ENCODE assay signal across 21 mouse cellular contexts in genomic region chr7:143447130-143447529, GRCm38 (mm10). TPM values are rescaled to one million over a fixed set of nuclear protein-coding genes. Genes with fewer than 3 reads are reported as not detected.
DNase-seq lines count a peak whose midpoint lies in the region; TF ChIP-seq lines count a peak whose summit lies in the region.
"Had no signal": no experiment of that assay in that cellular context is flagged by ENCODE, and none has a peak within 500 bp of the region (broad histone marks: within the 10 kb centered on the region; RNA-seq: fewer than 3 reads in every experiment).

No protein-coding gene starts in this region.

- TF ChIP-seq CTCF in gastrocnemius, adult 2 months (IDR thresholded peaks at IDR 0.05) = no peak
- TF ChIP-seq CTCF in cerebellum, adult 2 months (IDR thresholded peaks at IDR 0.05; ENCODE audit: borderline replicate concordance, insufficient read depth, low read depth, low read length) = no peak
- TF ChIP-seq CTCF in left cerebral cortex, adult 2 months (IDR thresholded peaks at IDR 0.05) = no peak

- intact Hi-C loops in gastrocnemius, adult 2 months (cut with DNase I) = no loop called here
- intact Hi-C loops in gastrocnemius, postnatal 36 days (cut with DNase I) = no loop called here
- intact Hi-C loops in left cerebral cortex, adult 2 months (cut with DNase I) = loop anchor here (5.0 kb wide), 1 partner anchor 75 kb away; no protein-coding TSS in a partner anchor

- H3K27ac ChIP-seq in gastrocnemius, adult 2 months = no peak overlapping the region
- H3K27ac ChIP-seq in cerebellum, adult 2 months (ENCODE audit: insufficient read depth, low read length) = no peak overlapping the region
- H3K27ac ChIP-seq in left cerebral cortex, adult 2 months = no peak overlapping the region
- H3K27ac ChIP-seq: heart, adult 2 months; heart, embryonic 15.5 days had no signal

- peaks cover 20% of the 10 kb centered on the region for H3K4me1 ChIP-seq in cerebellum, adult 2 months (ENCODE audit: control insufficient read depth, insufficient read depth, low read length)

- TF ChIP-seq POLR2A in cerebellum, adult 2 months (IDR thresholded peaks at IDR 0.05; ENCODE audit: borderline replicate concordance, insufficient read depth, low read length) = no peak

- DNase-seq in gastrocnemius, adult 2 months = peak; percentile 73
- DNase-seq in gastrocnemius, postnatal 36 days = no peak
- DNase-seq in cerebellum, adult 11 months = peak; percentile 83
- DNase-seq in cerebellum, adult 2 months = peak; percentile 87 to 96
- DNase-seq in cerebellum, postnatal 36 days = peak; percentile 86
- DNase-seq in ovary, adult 18-20 months (ENCODE audit: low spot score) = no peak
- DNase-seq in urinary bladder, postnatal 25 days (ENCODE audit: low spot score) = no peak
- no peak for DNase-seq in left cerebral cortex, adult 2 months (ENCODE audit: extremely low spot score in 1 of 2, low spot score in 2 of 2)
- DNase-seq: heart, postnatal 4 days; kidney, adult 18-20 months; kidney, postnatal 10 days; lung, adult 18-20 months; lung, postnatal 14 days; right cerebral cortex, adult 18-20 months had no signal

- H3K4me3 ChIP-seq in gastrocnemius, adult 2 months = no peak overlapping the region
- no peak overlapping the region for H3K4me3 ChIP-seq in cerebellum, adult 2 months (replicated peaks; ENCODE audit: insufficient read depth, low read depth, low read length)
- no peak overlapping the region for H3K4me3 ChIP-seq in left cerebral cortex, adult 2 months
- H3K4me3 ChIP-seq: forebrain, embryonic 10.5 days; heart, adult 2 months; heart, embryonic 15.5 days; midbrain, embryonic 13.5 days; neural tube, embryonic 12.5 days had no signal

- 7% methylated on average over 2 of the region's 2 CpGs for WGBS in cerebellum, adult 2 months

- peaks cover 9% of the 10 kb centered on the region; the same call in 1 of the 2 replicates for H3K27me3 ChIP-seq in cerebellum, adult 2 months (ENCODE audit: control insufficient read depth, insufficient read depth, low read length)

RNA-seq across cellular contexts. Expression of gene Cdkn1c, which starts 13.7 kb away (rescaled TPM):
- total RNA-seq in gastrocnemius, adult 2 months (2021) = 10 to 100 TPM; 23.2 to 23.5 TPM
- total RNA-seq in gastrocnemius, postnatal 36 days (2021) = 10 to 100 TPM; 43.2 to 98.2 TPM
- 8.2 and 12.4 TPM in 2 replicates for polyA plus RNA-seq in cerebellum, adult 2 months (2012; rRNA removed)
- 10 to 100 TPM; 10.3 to 10.7 TPM for total RNA-seq in left cerebral cortex, adult 2 months (2021)

RNA-seq across cellular contexts. Expression of gene Slc22a18, which starts 26.4 kb away (rescaled TPM):
- total RNA-seq in gastrocnemius, adult 2 months (2021) = under 1 TPM; 0.17 to 0.20 TPM
- total RNA-seq in gastrocnemius, postnatal 36 days (2021) = under 1 TPM in 1 of 2 experiments, not detected in 1; 0.25 TPM
- 0.87 and 0.90 TPM in 2 replicates for polyA plus RNA-seq in cerebellum, adult 2 months (2012; rRNA removed)
- total RNA-seq in left cerebral cortex, adult 2 months (2021) = under 1 TPM; 0.58 to 0.81 TPM

RNA-seq across cellular contexts. Expression of gene Phlda2, which starts 55.8 kb away (rescaled TPM):
- not detected for total RNA-seq in gastrocnemius, adult 2 months (2021)
- total RNA-seq in gastrocnemius, postnatal 36 days (2021) = not detected
- polyA plus RNA-seq in cerebellum, adult 2 months (2012; rRNA removed) = not detected in 2 replicates
- total RNA-seq in left cerebral cortex, adult 2 months (2021) = not detected
- total RNA-seq: heart, adult 2 months; heart, postnatal 4 days; left cerebral cortex, adult 18-20 months; megakaryocyte, adult 5-6 weeks had no signal
- polyA plus RNA-seq: heart, adult 2 months had no signal

Comparison
In these comparisons a context has a peak if more than half of its experiments do, and no peak if none do; other contexts are left out.
1. DNase-seq: peak in gastrocnemius, adult 2 months (single experiment), cerebellum, adult 11 months (single experiment), cerebellum, adult 2 months (2 of 2) and cerebellum, postnatal 36 days (2 of 2); none in gastrocnemius, postnatal 36 days (0 of 2), ovary, adult 18-20 months (single experiment), urinary bladder, postnatal 25 days (single experiment) and left cerebral cortex, adult 2 months (0 of 2).